Mouse (Mus musculus) testis, adult 2 months (tissue): ENCODE measurements around the gene Vax2. TPM values are rescaled to one million over a fixed set of nuclear protein-coding genes. Genes with fewer than 3 reads are reported as not detected.
A peak's percentile ranks its signal among the peaks of the same experiment; 100 is the strongest.

Experiments used
- H3K27ac ChIP-seq: fragments of 200-500 bp; 2 replicates; pipeline ENCODE4 v1.5.1; 2012; ENCODE audit warnings: low read depth, low read length; ENCODE audit not compliant: control insufficient read depth, insufficient read depth
- H3K27me3 ChIP-seq: fragments of 200-500 bp; 2 replicates; pipeline ENCODE4 v1.6.1; 2012; ENCODE audit warnings: mild to moderate bottlenecking, low read length, moderate library complexity; ENCODE audit not compliant: control insufficient read depth, insufficient read depth
- H3K36me3 ChIP-seq: fragments of 200-500 bp; 2 replicates; pipeline ENCODE4 v1.6.1; 2012; ENCODE audit warnings: mild to moderate bottlenecking, low read length; ENCODE audit not compliant: control insufficient read depth, insufficient read depth
- H3K4me1 ChIP-seq: fragments of 200-500 bp; 2 replicates; pipeline ENCODE4 v1.6.1; 2012; ENCODE audit warnings: low read length; ENCODE audit not compliant: control insufficient read depth, insufficient read depth
- H3K4me3 ChIP-seq: fragments of 200-500 bp; 2 replicates; pipeline ENCODE4 v1.5.1; 2012; ENCODE audit warnings: low read depth, mild to moderate bottlenecking, low read length, moderate library complexity, mixed read lengths; ENCODE audit not compliant: control insufficient read depth
- CTCF ChIP-seq: fragments of 200-500 bp; IDR thresholded peaks from 2 replicates; pipeline ENCODE4 v1.5.1; 2012; ENCODE audit warnings: low read depth, mild to moderate bottlenecking, inconsistent platforms, low read length, moderate library complexity; ENCODE audit not compliant: control insufficient read depth, insufficient read depth, insufficient replicate concordance
- POLR2A ChIP-seq: fragments of 200-500 bp; IDR thresholded peaks from 2 replicates; pipeline ENCODE4 v1.6.1; 2012; ENCODE audit warnings: low read depth, mild to moderate bottlenecking, inconsistent platforms, low read length, moderate library complexity; ENCODE audit not compliant: control insufficient read depth
- polyA plus RNA-seq: library from polyadenylated mRNA; depleted of rRNA; stranded (reverse); fragments of >200 nt; gene quantifications from 2 replicates; pipeline ENCODE4 v1.2.3, GENCODE M21; 2012

The Vax2 gene
- polyA plus RNA-seq, 1 experiment = 2.1 TPM

DNA sequence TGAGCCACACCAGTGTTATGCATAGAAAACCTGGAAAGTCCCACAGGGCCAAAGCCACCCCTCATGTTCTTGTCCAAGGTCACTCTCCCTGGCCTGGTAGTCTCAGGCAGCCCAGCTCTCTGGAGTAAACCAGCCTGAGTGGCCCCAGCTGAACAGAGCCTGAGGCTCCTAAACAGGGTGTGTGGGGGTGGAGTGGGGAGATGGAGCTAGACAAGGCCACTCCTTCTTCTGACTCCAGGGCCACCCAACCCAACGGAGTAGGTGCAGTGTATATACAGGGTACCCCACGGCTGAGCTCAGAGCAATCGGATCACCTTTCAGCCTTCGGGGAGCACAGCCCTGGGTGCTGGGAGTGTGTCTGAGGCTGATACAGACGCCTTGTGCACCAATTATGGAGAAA is 33.1 kb downstream of the Vax2 start:
- Histone ChIP-seq H3K27me3 (no peaks in the 10 kb centered on the region), H3K4me3 (no peak overlapping the region), H3K36me3 (no peaks in the 10 kb centered on the region), H3K27ac (no peak overlapping the region), H3K4me1 (no peaks in the 10 kb centered on the region)
- TF ChIP-seq POLR2A = no peak
- TF ChIP-seq CTCF = no peak

DNA sequence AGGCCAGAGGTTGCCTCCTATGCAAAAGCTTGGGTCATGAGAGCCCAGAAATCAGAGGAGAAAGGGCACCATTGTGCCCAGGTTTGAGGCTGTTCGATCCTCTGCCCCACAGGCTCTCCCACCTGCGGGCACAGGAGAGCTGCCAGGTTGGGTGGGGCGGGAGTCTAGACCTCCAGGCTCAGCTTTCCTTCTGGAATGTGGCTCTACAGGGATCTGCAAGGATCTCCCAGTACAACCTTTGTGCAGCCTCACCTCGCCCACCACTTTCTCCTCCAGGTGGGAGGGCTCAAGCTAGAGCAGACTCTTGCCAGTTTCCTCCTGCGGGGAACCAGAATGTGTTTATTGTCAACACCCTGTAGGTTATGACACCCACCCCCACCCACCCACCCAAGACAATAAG is 33.5 kb downstream of the Vax2 start:
- Histone ChIP-seq H3K36me3 (no peaks in the 10 kb centered on the region), H3K27ac (no peak overlapping the region), H3K27me3 (no peaks in the 10 kb centered on the region), H3K4me3 (no peak overlapping the region), H3K4me1 (no peaks in the 10 kb centered on the region)
- TF ChIP-seq CTCF (no peak), POLR2A (no peak)

DNA sequence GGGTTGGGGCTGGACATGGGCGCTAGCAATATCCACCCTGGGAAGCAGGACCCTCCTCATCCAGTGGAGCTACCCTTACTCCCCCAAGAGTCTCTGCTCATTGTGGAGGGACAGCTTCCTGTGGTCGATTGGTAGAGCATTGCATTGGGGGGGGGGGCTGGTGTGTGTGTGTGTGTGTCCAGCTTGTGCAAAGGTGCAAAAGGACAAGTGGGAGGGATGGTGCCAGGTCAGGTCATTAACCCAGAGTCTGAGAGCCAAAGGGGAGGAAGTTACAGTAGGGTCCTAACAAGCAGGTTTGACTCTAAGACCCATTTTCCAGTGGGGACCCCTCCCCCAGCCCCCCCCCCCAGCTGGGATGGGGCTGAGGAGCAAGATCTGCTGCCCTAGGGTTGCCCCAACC is 34.4 kb downstream of the Vax2 start:
- no peak for TF ChIP-seq POLR2A
- TF ChIP-seq CTCF = no peak
- H3K4me1 ChIP-seq = no peaks in the 10 kb centered on the region
- no peaks in the 10 kb centered on the region for H3K27me3 ChIP-seq
- H3K36me3 ChIP-seq = no peaks in the 10 kb centered on the region
- no peak overlapping the region for H3K27ac ChIP-seq
- no peak overlapping the region for H3K4me3 ChIP-seq

DNA sequence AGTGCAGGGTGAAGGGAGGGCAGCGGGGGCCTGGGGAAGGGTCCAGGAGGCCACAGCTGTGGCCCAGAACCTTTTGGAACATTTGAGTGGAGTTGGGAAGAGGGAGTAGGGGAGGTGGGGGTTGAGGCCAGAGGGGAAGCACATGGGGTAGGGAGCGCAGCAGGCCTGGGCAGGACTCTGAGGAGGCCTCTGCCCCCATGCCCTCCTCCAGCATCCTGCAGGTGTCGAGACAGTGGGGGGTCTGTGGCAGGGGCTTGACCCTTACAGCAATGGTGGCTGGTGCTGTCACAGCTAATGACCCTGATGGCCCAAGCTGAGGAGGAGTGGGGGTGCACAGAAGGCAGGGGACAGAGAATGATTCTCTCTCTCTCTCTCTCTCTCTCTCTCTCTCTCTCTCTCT is 38.2 kb downstream of the Vax2 start:
- Histone ChIP-seq H3K4me1 (peaks cover 6% of the 10 kb centered on the region), H3K36me3 (no peaks in the 10 kb centered on the region), H3K27ac (no peak overlapping the region), H3K27me3 (no peaks in the 10 kb centered on the region), H3K4me3 (no peak overlapping the region)
- no peak for TF ChIP-seq POLR2A
- no peak for TF ChIP-seq CTCF

DNA sequence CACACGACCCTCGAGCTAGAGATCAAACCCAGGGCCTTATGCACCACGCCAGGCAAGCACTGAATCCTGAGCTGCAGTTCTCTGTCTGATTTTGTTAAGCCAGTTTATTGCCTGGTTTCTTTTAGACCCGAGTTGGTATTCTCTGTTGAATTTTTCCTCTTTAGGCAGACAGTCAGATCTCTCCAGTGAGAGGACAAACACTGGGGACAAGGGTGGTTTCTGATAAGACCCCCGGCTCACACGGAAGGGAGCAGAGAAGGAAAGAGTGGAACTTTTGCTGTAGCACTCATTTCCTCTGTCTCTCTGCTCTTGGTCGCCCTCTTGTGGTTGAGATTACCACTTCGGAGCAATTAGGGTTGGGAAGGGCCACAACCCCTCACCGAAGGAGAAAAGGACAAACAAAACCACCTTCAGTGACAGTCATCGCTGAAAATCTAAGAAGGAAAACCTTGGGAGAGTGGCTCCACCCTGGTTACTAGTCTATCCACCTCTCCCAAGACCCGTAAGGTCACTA is 39.2 kb downstream of the Vax2 start:
- Histone ChIP-seq H3K27me3 (no peaks in the 10 kb centered on the region), H3K27ac (no peak overlapping the region), H3K4me3 (no peak overlapping the region), H3K36me3 (no peaks in the 10 kb centered on the region), H3K4me1 (peaks cover 8% of the 10 kb centered on the region)
- TF ChIP-seq CTCF = peak; percentile 57; the same call in 1 of the 2 replicates
- no peak for TF ChIP-seq POLR2A

DNA sequence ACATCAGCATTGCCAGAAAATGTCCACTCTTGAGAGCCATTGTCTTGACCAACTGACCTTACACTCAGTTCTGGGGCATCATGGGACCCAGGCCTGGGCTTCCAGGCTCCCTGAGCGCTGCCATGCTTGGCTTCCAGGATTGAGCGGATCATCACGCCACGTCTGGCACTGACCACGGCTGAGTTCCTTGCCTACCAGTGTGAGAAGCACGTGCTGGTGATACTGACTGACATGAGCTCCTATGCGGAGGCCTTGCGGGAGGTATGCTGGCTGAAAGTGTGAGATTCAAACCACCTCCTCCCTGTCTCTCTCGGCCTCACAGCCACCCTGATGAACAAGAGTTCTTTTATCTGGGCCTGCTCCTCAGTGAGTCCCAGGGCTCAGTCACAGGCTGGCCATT is 45.0 kb downstream of the Vax2 start:
- TF ChIP-seq CTCF = no peak
- TF ChIP-seq POLR2A = no peak
- H3K4me1 ChIP-seq = peaks cover 15% of the 10 kb centered on the region
- no peak overlapping the region for H3K27ac ChIP-seq
- no peaks in the 10 kb centered on the region for H3K27me3 ChIP-seq
- no peaks in the 10 kb centered on the region for H3K36me3 ChIP-seq
- no peak overlapping the region for H3K4me3 ChIP-seq

DNA sequence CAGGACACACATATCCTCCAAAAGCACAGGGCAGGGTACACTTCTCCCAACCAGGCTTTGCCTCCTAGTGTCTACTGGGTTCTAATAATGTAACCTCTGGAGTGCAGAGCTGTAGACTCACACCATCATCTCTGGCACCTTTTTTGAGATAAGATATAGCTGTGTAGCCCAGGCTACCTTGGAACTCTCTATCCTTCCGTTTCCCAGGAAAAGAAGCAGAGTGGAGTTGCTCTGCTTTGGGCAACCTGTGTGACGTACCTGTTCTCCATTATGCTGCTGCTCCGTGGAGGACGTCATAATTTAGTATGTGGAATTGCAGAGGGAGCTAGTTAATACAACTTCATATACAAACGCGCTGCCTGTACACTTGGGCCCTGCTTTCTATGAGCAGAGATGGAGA is 51.3 kb downstream of the Vax2 start, which contains the start of gene Ankrd53:
Gene Ankrd53 (plus strand): TSS at position 301 of the 400 bp plus-strand sequence.
- peak within 1 kb of the TSS; percentile 83 for H3K27ac ChIP-seq
- H3K27me3 ChIP-seq = no peaks in the 10 kb centered on the region
- H3K36me3 ChIP-seq = no peaks in the 10 kb centered on the region
- TF ChIP-seq POLR2A (no peak), CTCF (no peak)
- peaks cover 27% of the 10 kb centered on the region for H3K4me1 ChIP-seq
- H3K4me3 ChIP-seq = peak within 1 kb of the TSS; percentile 88

DNA sequence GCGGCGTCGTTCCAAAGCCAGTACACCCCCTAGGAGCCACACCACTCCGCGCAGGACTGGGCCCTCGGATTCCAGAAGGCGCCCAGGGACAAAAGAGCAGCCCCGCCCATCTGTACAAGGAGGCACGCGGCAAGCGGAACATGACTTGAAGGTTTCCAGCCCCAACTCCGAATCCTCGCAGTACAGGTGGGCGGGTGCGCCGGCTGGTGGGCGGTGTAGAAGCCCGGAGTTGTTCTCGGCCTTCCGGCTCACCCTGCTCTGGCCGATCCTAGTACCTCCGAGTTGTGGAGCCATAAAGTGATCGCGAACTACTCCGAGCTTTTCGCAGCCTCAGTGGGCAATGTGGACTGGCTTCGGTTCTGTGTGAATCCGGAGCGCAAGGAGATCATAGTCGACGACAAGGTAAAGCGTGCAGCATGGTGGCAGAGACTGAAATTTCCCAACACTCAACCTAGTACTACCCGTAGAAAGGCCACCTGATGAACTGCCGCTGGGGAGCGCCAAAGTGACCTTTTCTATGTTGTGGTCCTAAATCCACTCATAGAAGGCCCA is 51.9 kb downstream of the Vax2 start:
- no peak for TF ChIP-seq POLR2A
- TF ChIP-seq CTCF = no peak
- H3K27me3 ChIP-seq = no peaks in the 10 kb centered on the region
- H3K27ac ChIP-seq = peak overlapping the region; percentile 83
- peaks cover 27% of the 10 kb centered on the region for H3K4me1 ChIP-seq
- peak overlapping the region; percentile 88 for H3K4me3 ChIP-seq
- no peaks in the 10 kb centered on the region; the same call in 1 of the 2 replicates for H3K36me3 ChIP-seq
